Mouse (Mus musculus) E14TG2a.4 (cell line): ENCODE measurements around the gene 1700109H08Rik.

Experiments used
- CTCF ChIP-seq: conservative IDR thresholded peaks from 2 replicates; pipeline ENCODE4 v1.5.1; 2014; ENCODE audit warnings: low read length
- NANOG ChIP-seq: IDR thresholded peaks from 2 replicates; pipeline ENCODE4 v1.6.1; 2014; ENCODE audit warnings: borderline replicate concordance, low read length, mixed read lengths

- TF ChIP-seq CTCF (no peak), NANOG (no peak)
These were observed 29.5 kb upstream of the 1700109H08Rik start for GRCm38 (mm10) chr5:3541871-3542270.
